Mouse (Mus musculus) heart, postnatal 0 days (tissue): ENCODE measurements around the gene Cpvl. TPM values are rescaled to one million over a fixed set of nuclear protein-coding genes. Genes with fewer than 3 reads are reported as not detected.

Experiments
- ATAC-seq: fragments of 200-750 bp; cut with Nextera tagmentation; 2 replicates; pipeline ENCODE4 v1.8.0; 2017; ENCODE audit warnings: low read depth, moderate number of reproducible peaks, moderate library complexity; ENCODE audit not compliant: insufficient read depth
- DNase-seq: peaks from one replicate; pipeline ENCODE4 v3.0.0-alpha.2; 2016; ENCODE audit warnings: low spot score
- H3K27ac ChIP-seq: fragments of 300-500 bp; sonication (generic); 2 replicates; pipeline ENCODE4 v1.5.1; 2014; ENCODE audit warnings: low read depth, mild to moderate bottlenecking
- H3K27me3 ChIP-seq: fragments of 300-500 bp; sonication (generic); 2 replicates; pipeline ENCODE4 v1.6.1; 2014; ENCODE audit warnings: low read length, mixed read lengths; ENCODE audit not compliant: control insufficient read depth, insufficient read depth
- H3K36me3 ChIP-seq: fragments of 300-500 bp; sonication (generic); replicated peaks from 2 replicates; pipeline ENCODE4 v1.6.1; 2014; ENCODE audit warnings: low read length, mixed read lengths; ENCODE audit not compliant: control insufficient read depth, insufficient read depth
- H3K4me1 ChIP-seq: fragments of 300-500 bp; sonication (generic); 2 replicates; pipeline ENCODE4 v1.6.1; 2014; ENCODE audit warnings: antibody characterized with exemption; ENCODE audit not compliant: control insufficient read depth, insufficient read depth
- H3K4me2 ChIP-seq: fragments of 300-500 bp; sonication (generic); 2 replicates; pipeline ENCODE4 v1.6.1; 2014; ENCODE audit warnings: low read depth, mild to moderate bottlenecking, low read length, moderate library complexity
- H3K4me3 ChIP-seq: fragments of 300-500 bp; sonication (generic); 2 replicates; pipeline ENCODE4 v1.5.1; 2014; ENCODE audit warnings: low read depth, low read length
- H3K9ac ChIP-seq: fragments of 300-500 bp; sonication (generic); replicated peaks from 2 replicates; pipeline ENCODE4 v1.6.1; 2014; ENCODE audit warnings: low read depth, low read length, mixed read lengths
- H3K9me3 ChIP-seq: fragments of 300-500 bp; sonication (generic); replicated peaks from 2 replicates; pipeline ENCODE4 v1.6.1; 2016; ENCODE audit warnings: low read length; ENCODE audit not compliant: control insufficient read depth
- CTCF ChIP-seq: IDR thresholded peaks from 2 replicates; pipeline ENCODE4 v1.5.1; 2016; ENCODE audit warnings: antibody characterized with exemption, control low read depth, low read depth
- EP300 ChIP-seq: IDR thresholded peaks from 2 replicates; pipeline ENCODE4 v1.6.1; 2016; ENCODE audit warnings: antibody characterized with exemption, low read depth
- WGBS: fragments of 180-500 bp; shearing (Covaris S2); extraction: QIAGEN DNeasy Blood & Tissue Kit; methylation state at CpG from one replicate; pipeline ENCODE4 v1.1.7; 2014; 5-methylcytosine and 5-hydroxymethylcytosine counted together
- polyA plus RNA-seq: library from polyadenylated mRNA; unstranded; fragments of >200 nt; fragmentation: Nextera tagmentation; extraction: Ambion mirVana; gene quantifications from 2 replicates; pipeline ENCODE4 v1.2.1, GENCODE M21; 2015
- total RNA-seq: library from RNA; depleted of rRNA; stranded (reverse); fragments of >200 nt; gene quantifications from 2 replicates; pipeline ENCODE4 v1.2.3, GENCODE M21; 2014; ENCODE audit warnings: low replicate concordance; rRNA removed

Gene Cpvl
- not detected in 2 replicates for total RNA-seq
- polyA plus RNA-seq = 0.08 TPM in 1 of 2 replicates, not detected in the other

DNA sequence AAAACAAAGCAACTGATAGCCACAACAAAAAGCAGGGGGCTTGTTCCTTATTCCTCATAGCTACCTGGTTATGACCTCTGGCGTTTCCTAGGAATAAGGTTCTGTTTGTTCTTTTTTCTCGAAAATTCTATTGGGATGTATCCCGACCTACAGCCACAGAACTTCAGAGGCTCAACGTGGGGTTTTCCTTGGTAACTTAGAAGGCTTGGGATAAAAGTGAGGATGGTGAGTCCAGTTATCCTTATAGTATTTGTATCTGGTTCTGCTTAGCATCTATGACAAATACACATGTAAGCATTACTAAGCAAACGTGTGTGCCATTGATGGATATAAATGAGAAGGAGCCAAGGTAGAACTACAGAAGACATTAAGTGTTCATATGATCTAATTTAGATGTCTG lies at the start of gene Cpvl:
TSS of gene Cpvl (minus strand) at position 101 of the 400 bp plus-strand sequence.
- Histone ChIP-seq H3K36me3 (no peaks in the 10 kb centered on the region), H3K27ac (no peak within 1 kb of the TSS), H3K27me3 (no peaks in the 10 kb centered on the region), H3K4me2 (no peak within 1 kb of the TSS), H3K9me3 (no peaks in the 10 kb centered on the region), H3K9ac (no peak within 1 kb of the TSS), H3K4me3 (no peak within 1 kb of the TSS), H3K4me1 (peaks cover 6% of the 10 kb centered on the region; the same call in 1 of the 2 replicates)
- DNase-seq (no peak), ATAC-seq (no peak)
- no peak for TF ChIP-seq EP300
- WGBS = 77% methylated on average over 5 of the region's 5 CpGs

DNA sequence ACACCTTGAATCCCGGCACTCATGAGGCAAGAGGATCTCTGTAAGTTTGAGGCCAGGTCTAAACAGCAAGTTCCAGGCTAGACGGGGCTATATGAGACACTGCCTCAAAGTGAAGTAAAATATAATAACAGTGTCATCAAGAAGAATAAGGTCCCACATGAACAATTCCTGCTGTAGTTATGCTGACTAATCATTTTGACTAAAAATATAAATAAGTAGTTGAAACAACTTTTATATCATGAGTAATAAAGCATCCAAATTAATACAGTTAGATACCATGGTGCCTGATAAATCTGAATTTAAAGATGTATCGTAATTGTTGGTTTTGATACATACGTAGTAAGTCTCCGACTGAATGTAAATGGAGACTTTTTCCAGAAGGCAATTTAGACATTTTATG lies 45.4 kb upstream of the Cpvl start:
- Histone ChIP-seq H3K4me2 (no peak overlapping the region), H3K4me1 (no peaks in the 10 kb centered on the region), H3K36me3 (no peaks in the 10 kb centered on the region), H3K9me3 (no peaks in the 10 kb centered on the region), H3K27me3 (no peaks in the 10 kb centered on the region), H3K27ac (no peak overlapping the region), H3K9ac (no peak overlapping the region), H3K4me3 (no peak overlapping the region)
- TF ChIP-seq EP300 (no peak), CTCF (no peak)
- no peak for DNase-seq
- ATAC-seq = no peak
- WGBS = 90% methylated on average over 5 of the region's 5 CpGs

DNA sequence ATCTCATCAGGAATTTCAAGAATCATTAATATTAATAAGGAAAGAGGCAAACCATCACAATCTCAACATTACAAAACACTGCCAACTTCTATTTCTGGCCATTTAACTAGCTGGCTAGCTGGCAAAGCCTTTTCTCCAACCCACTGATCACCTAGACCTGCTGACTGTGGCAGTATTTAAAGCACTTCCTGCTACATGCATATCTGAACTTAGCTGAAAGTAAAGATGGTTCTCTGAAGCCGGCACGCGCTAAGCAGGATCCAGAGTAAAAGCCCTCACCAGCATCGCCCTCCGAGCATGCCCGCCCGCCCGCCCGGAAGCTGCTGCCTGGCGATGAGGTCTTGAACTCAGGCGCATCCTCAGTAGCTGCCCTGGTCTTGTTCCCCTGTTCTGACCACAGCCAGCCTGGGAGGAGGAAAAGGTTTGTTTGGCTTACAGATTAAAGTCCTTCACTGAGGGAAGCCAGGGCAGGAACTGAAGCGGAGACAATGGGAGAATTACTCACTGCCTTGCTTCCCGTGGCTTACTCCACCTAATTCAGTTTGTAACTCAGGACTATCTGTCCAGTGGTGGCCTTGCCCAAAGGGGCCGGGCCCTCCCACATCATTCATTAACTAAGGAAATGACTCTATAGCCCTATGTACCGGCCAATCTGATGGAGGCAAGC lies 42.8 kb upstream of the Cpvl start:
- Histone ChIP-seq H3K36me3 (no peaks in the 10 kb centered on the region), H3K9me3 (no peaks in the 10 kb centered on the region), H3K27me3 (no peaks in the 10 kb centered on the region), H3K4me3 (no peak overlapping the region), H3K4me2 (peak overlapping the region; percentile 32; the same call in 1 of the 2 replicates), H3K9ac (no peak overlapping the region), H3K4me1 (no peaks in the 10 kb centered on the region), H3K27ac (peak overlapping the region; percentile 35; the same call in 1 of the 2 replicates)
- DNase-seq (peak; percentile 63), ATAC-seq (peak; percentile 89)
- TF ChIP-seq CTCF = no peak
- TF ChIP-seq EP300 = no peak
- 45% methylated on average over 15 of the region's 15 CpGs for WGBS

DNA sequence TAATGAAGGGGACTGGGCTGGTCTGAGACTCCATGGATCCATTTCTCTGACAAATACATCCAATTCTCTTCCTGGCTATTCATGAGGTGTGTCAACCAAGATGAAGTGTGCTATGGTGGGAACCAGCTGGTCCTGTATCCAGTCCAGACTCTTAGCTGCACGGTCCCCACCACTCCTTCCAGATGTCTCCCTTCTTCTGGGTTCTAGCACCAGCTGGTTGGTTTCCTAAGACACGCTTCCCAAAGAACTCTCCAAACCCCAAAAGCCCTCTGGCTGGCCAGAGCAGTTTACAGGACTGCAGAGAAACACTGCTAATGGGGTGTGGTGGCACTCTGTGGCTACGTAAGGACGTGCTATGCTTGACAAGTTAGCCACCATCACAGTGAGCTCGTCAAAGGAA lies 40.4 kb upstream of the Cpvl start:
- H3K27me3 ChIP-seq = no peaks in the 10 kb centered on the region
- H3K9me3 ChIP-seq = no peaks in the 10 kb centered on the region
- DNase-seq (no peak), ATAC-seq (no peak)
- no peak overlapping the region for H3K27ac ChIP-seq
- no peak overlapping the region for H3K9ac ChIP-seq
- no peak for TF ChIP-seq EP300
- no peak for TF ChIP-seq CTCF
- no peaks in the 10 kb centered on the region for H3K4me1 ChIP-seq
- H3K36me3 ChIP-seq = no peaks in the 10 kb centered on the region
- no peak overlapping the region for H3K4me2 ChIP-seq
- 70% methylated on average over 5 of the region's 5 CpGs for WGBS
- H3K4me3 ChIP-seq = no peak overlapping the region

DNA sequence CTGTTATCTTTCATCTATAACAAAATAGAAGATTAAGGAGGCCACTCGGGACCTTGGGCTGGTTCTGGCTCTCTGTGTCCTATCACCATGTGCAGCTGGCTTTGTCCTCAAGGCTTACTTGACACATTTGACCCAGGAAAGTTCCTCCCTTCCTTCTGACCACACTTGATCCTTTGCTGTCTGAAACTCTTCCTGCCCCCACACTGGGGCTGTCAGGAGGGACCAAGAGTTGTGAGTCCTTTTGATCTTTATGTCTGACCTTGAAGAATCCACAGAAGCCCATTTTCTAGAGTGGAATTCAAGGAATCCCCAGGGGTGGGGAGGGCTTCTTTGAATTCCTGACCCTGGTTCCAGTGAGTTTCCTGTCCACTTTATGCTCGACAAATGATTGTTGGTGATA lies 39.6 kb upstream of the Cpvl start:
- no peaks in the 10 kb centered on the region for H3K27me3 ChIP-seq
- WGBS = 14% methylated on average over 2 of the region's 2 CpGs
- no peaks in the 10 kb centered on the region for H3K9me3 ChIP-seq
- no peak overlapping the region for H3K27ac ChIP-seq
- no peak overlapping the region for H3K4me3 ChIP-seq
- no peaks in the 10 kb centered on the region for H3K4me1 ChIP-seq
- H3K36me3 ChIP-seq = no peaks in the 10 kb centered on the region
- TF ChIP-seq EP300 = no peak
- no peak for TF ChIP-seq CTCF
- H3K4me2 ChIP-seq = no peak overlapping the region
- ATAC-seq = no peak
- no peak overlapping the region for H3K9ac ChIP-seq
- DNase-seq = no peak

DNA sequence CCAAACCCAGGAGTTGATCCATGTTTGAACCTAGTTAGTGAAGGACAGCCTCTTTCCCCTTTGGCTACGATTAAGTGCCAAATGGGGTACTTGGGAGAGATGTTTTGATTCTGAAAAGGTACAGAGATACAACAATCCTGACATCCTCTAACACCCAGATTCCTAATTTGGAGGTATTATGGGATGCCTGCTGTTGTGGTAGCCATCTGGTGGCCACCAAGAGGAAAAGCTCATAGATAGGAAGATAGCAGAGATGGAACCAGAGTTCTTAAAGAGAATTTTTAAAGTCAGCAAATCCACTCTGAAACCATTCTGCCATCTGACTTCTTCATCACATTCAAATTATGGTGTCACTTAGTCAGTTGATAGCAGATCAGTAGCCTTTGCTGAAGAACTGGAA lies 33.7 kb upstream of the Cpvl start:
- Histone ChIP-seq H3K9ac (no peak overlapping the region), H3K27ac (no peak overlapping the region), H3K4me1 (no peaks in the 10 kb centered on the region), H3K4me2 (no peak overlapping the region), H3K27me3 (no peaks in the 10 kb centered on the region), H3K4me3 (no peak overlapping the region), H3K9me3 (no peaks in the 10 kb centered on the region), H3K36me3 (no peaks in the 10 kb centered on the region)
- no peak for DNase-seq
- 82% methylated on average over 1 of the region's 1 CpGs for WGBS
- TF ChIP-seq EP300 (no peak), CTCF (no peak)
- ATAC-seq = no peak
